Mouse (Mus musculus) embryonic facial prominence, embryonic 15.5 days (tissue): ENCODE data around the gene Fam117b. TPM values are rescaled to one million over a fixed set of nuclear protein-coding genes. Genes with fewer than 3 reads are reported as not detected.

Experiments used
- ATAC-seq: fragments of 200-750 bp; cut with Nextera tagmentation; 2 replicates; pipeline ENCODE4 v1.8.0; 2017; ENCODE audit warnings: low read depth, moderate TSS enrichment; ENCODE audit not compliant: insufficient number of reproducible peaks, low FRiP score, low TSS enrichment
- H3K27ac ChIP-seq: fragments of 300-500 bp; sonication (generic); replicated peaks from 2 replicates; pipeline ENCODE4 v1.5.1; 2015; ENCODE audit warnings: mild to moderate bottlenecking, inconsistent platforms
- H3K27me3 ChIP-seq: fragments of 300-500 bp; sonication (generic); 2 replicates; pipeline ENCODE4 v1.6.1; 2015; ENCODE audit warnings: inconsistent platforms
- H3K36me3 ChIP-seq: fragments of 300-500 bp; sonication (generic); 2 replicates; pipeline ENCODE4 v1.6.1; 2015; ENCODE audit warnings: mild to moderate bottlenecking, inconsistent platforms
- H3K4me1 ChIP-seq: fragments of 300-500 bp; sonication (generic); 2 replicates; pipeline ENCODE4 v1.6.1; 2015; ENCODE audit warnings: inconsistent platforms
- H3K4me2 ChIP-seq: fragments of 300-500 bp; sonication (generic); replicated peaks from 2 replicates; pipeline ENCODE4 v1.6.1; 2015; ENCODE audit warnings: mild to moderate bottlenecking, inconsistent platforms
- H3K4me3 ChIP-seq: fragments of 300-500 bp; sonication (generic); replicated peaks from 2 replicates; pipeline ENCODE4 v1.5.1; 2015; ENCODE audit warnings: mild to moderate bottlenecking, inconsistent platforms
- H3K9ac ChIP-seq: fragments of 300-500 bp; sonication (generic); 2 replicates; pipeline ENCODE4 v1.6.1; 2015; ENCODE audit warnings: inconsistent platforms
- H3K9me3 ChIP-seq: fragments of 300-500 bp; sonication (generic); replicated peaks from 2 replicates; pipeline ENCODE4 v1.6.1; 2016; ENCODE audit warnings: inconsistent platforms
- WGBS: fragments of 180-500 bp; shearing (Covaris S2); methylation state at CpG from one replicate; pipeline ENCODE4 v1.1.7; 2015; 5-methylcytosine and 5-hydroxymethylcytosine counted together
- polyA plus RNA-seq: library from polyadenylated mRNA; unstranded; fragments of >200 nt; fragmentation: Nextera tagmentation; extraction: Ambion mirVana; gene quantifications from 2 replicates; pipeline ENCODE4 v1.2.1, GENCODE M21; 2015

Fam117b gene
- polyA plus RNA-seq = 9.4 and 10.1 TPM in 2 replicates

GRCm38 (mm10) chr1:59912413-59913157 lies at the start of gene Fam117b:
Gene Fam117b (plus strand): TSS chr1:59913006.
- Histone ChIP-seq H3K9me3 (no peaks in the 10 kb centered on the region), H3K4me3 (peak within 1 kb of the TSS; percentile 97), H3K4me1 (peaks cover 25% of the 10 kb centered on the region), H3K27me3 (no peaks in the 10 kb centered on the region), H3K27ac (peak within 1 kb of the TSS; percentile 91), H3K4me2 (peak within 1 kb of the TSS; percentile 64), H3K36me3 (no peaks in the 10 kb centered on the region), H3K9ac (peak within 1 kb of the TSS; percentile 92)
- peak; percentile 97 for ATAC-seq
- WGBS = under 1% methylated on average over 67 of the region's 72 CpGs

DNA sequence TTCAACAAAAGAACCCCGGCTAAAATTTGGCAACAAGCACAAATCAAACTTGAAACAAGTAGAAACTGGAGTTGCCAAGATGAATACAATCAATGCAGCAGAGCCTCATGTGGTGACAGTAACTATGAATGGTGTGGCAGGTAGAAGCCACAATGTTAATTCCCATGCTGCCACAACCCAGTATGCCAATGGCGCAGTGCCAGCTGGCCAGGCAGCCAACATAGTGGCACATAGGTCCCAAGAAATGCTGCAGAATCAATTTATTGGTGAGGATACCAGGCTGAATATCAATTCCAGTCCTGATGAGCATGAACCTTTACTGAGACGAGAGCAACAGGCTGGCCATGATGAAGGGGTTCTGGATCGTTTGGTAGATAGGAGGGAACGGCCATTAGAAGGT lies 44.8 kb upstream of the Fam117b start:
- 94% methylated on average over 5 of the region's 5 CpGs for WGBS
- H3K9me3 ChIP-seq = no peaks in the 10 kb centered on the region
- no peak overlapping the region for H3K27ac ChIP-seq
- H3K4me1 ChIP-seq = no peaks in the 10 kb centered on the region
- H3K4me3 ChIP-seq = no peak overlapping the region
- H3K4me2 ChIP-seq = no peak overlapping the region
- no peak overlapping the region for H3K9ac ChIP-seq
- peaks cover 51% of the 10 kb centered on the region for H3K36me3 ChIP-seq
- ATAC-seq = no peak
- no peaks in the 10 kb centered on the region for H3K27me3 ChIP-seq

DNA sequence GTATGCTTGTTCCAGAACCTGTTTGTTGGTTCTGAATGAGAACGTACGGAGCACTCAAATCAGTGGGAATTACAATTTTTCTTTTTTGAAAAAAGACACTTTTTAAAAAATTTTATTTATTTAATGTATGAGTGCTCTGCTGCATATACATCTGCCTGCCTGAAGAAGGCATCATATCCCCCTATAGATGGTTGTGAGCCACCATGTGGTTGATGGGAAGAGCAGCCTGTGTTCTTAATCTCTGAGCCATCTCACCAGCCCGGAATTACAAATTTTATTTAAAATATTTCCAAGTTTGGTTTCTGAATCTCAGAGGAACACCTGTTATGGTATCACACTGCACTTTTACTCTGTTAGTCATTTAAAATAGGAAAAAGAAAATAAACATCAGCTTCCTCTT lies 38.8 kb upstream of the Fam117b start:
- no peak overlapping the region for H3K9ac ChIP-seq
- H3K27me3 ChIP-seq = no peaks in the 10 kb centered on the region
- no peak overlapping the region for H3K4me2 ChIP-seq
- WGBS = 70% methylated on average over 3 of the region's 3 CpGs
- no peaks in the 10 kb centered on the region for H3K9me3 ChIP-seq
- H3K4me3 ChIP-seq = no peak overlapping the region
- no peak for ATAC-seq
- peaks cover 17% of the 10 kb centered on the region for H3K36me3 ChIP-seq
- H3K27ac ChIP-seq = no peak overlapping the region
- H3K4me1 ChIP-seq = no peaks in the 10 kb centered on the region

DNA sequence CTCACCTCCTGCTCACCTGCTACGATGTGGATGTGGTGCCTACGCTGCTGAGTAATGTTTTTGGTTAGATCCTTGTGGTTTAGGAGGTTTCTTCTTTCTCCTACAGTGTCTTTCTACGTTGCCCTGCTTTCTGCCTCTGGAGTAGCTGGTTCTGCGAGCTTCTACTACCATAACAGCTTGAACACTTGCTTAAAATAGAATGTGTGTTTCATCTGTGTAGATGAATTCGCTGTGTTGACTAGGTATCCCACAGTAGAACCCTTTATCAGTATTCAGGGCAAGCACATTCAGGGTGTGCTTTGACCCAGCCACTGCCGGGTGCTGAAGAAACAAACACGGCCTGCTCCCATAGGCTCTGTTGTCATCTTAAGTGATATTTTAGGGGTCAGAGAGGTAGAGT lies 34.7 kb upstream of the Fam117b start:
- H3K4me1 ChIP-seq = no peaks in the 10 kb centered on the region
- no peak overlapping the region for H3K27ac ChIP-seq
- H3K36me3 ChIP-seq = peaks cover 14% of the 10 kb centered on the region; the same call in 1 of the 2 replicates
- H3K4me3 ChIP-seq = no peak overlapping the region
- ATAC-seq = no peak
- H3K9me3 ChIP-seq = no peaks in the 10 kb centered on the region
- 85% methylated on average over 7 of the region's 7 CpGs for WGBS
- H3K27me3 ChIP-seq = no peaks in the 10 kb centered on the region
- H3K4me2 ChIP-seq = no peak overlapping the region
- H3K9ac ChIP-seq = no peak overlapping the region

DNA sequence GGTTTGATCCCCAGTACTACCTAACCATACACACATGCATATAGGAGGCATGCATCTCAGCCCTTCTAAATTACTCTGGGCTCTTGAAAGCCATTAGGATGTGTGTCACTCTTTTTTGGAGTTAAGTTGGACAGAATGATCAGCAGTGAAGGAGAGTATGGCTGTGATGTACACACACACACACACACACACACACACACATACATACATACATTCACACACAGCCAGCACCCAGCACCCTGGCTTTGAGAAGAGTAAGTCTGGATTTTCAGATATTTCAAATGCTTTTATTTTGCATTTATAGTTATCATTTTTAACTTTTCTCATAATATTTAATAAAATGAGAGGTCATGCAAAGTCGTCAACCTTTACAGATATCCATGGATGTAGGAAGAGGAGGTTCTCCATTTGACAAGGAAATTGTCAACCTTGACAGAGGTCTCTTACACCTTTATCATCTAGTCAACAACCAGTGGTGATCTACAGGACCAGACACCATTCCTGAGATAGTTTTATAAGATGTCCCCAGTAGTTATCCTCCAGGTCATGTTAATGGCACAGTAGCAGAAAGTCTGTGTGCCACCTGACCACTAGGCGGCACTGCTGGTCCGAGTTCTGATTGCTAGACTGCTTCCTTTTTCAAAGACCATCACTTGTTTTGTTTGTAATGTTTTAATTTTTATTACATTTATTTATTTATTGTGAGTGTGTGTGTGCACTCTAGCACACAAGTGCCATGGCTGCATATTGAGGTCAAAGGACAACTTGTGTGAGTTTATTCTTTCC lies 29.3 kb upstream of the Fam117b start:
- H3K4me1 ChIP-seq = peaks cover 5% of the 10 kb centered on the region; the same call in 1 of the 2 replicates
- no peak overlapping the region for H3K9ac ChIP-seq
- no peaks in the 10 kb centered on the region for H3K27me3 ChIP-seq
- peaks cover 11% of the 10 kb centered on the region; the same call in 1 of the 2 replicates for H3K36me3 ChIP-seq
- no peak overlapping the region for H3K27ac ChIP-seq
- H3K9me3 ChIP-seq = no peaks in the 10 kb centered on the region
- H3K4me2 ChIP-seq = no peak overlapping the region
- 32% methylated on average over 3 of the region's 3 CpGs for WGBS
- ATAC-seq = 0 out of 2 replicates have a peak, but pooled peaks have one; percentile 21
- no peak overlapping the region for H3K4me3 ChIP-seq

DNA sequence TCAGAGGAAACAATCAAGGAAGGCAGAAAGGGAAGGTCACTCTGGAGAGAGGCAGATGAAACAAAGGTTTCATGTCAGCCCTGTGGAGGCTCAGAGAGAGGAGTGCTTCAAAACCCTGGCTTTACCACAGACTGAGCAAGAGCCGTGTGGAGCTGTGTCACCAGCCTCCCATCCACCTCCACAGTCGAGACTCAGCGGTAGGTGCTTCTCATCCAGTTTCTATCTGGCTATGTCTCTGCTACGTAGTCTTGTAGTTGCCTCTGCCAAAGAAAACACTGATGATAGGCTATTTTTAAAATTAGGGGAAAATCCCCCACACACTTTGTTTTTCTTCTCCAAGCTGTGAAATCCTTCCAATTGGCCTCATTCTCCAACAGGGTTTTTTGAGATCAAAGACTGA lies 25.9 kb upstream of the Fam117b start:
- no peak overlapping the region for H3K9ac ChIP-seq
- WGBS = 43% methylated on average over 4 of the region's 4 CpGs
- no peak overlapping the region for H3K27ac ChIP-seq
- no peak for ATAC-seq
- H3K9me3 ChIP-seq = no peaks in the 10 kb centered on the region
- peaks cover 5% of the 10 kb centered on the region; the same call in 1 of the 2 replicates for H3K4me1 ChIP-seq
- H3K36me3 ChIP-seq = no peaks in the 10 kb centered on the region
- H3K27me3 ChIP-seq = no peaks in the 10 kb centered on the region
- H3K4me3 ChIP-seq = no peak overlapping the region
- no peak overlapping the region for H3K4me2 ChIP-seq

DNA sequence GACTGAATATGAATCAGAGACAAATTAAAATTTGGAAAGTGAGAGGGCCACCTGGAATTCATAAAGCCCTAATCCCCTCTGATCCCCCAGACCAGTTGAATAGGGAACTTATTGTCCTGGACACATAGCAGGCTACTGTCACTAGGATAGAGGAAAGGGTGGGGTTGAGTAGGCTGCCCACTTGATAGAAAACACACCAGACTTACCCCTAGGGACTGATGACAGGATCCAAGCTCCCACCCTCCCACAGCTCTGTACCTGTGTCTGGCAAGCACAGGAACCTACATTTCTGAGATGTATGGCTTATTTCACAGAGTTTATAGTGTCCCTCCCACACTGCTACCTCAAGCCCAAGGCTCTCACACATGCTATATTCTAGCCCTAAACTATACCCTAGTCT lies 24.8 kb upstream of the Fam117b start:
- no peak for ATAC-seq
- no peak overlapping the region for H3K27ac ChIP-seq
- no peak overlapping the region for H3K4me2 ChIP-seq
- no peaks in the 10 kb centered on the region for H3K36me3 ChIP-seq
- H3K9ac ChIP-seq = no peak overlapping the region
- no peak overlapping the region for H3K4me3 ChIP-seq
- H3K27me3 ChIP-seq = no peaks in the 10 kb centered on the region
- peaks cover 5% of the 10 kb centered on the region; the same call in 1 of the 2 replicates for H3K4me1 ChIP-seq
- no peaks in the 10 kb centered on the region for H3K9me3 ChIP-seq

GRCm38 (mm10) chr1:59891185-59891584 lies 21.6 kb upstream of the Fam117b start:
- 78% methylated on average over 4 of the region's 4 CpGs for WGBS
- Histone ChIP-seq H3K36me3 (no peaks in the 10 kb centered on the region), H3K27me3 (no peaks in the 10 kb centered on the region), H3K9ac (no peak overlapping the region), H3K4me3 (no peak overlapping the region), H3K27ac (no peak overlapping the region), H3K4me1 (peaks cover 12% of the 10 kb centered on the region; the same call in 1 of the 2 replicates), H3K9me3 (no peaks in the 10 kb centered on the region), H3K4me2 (no peak overlapping the region)
- no peak for ATAC-seq

GRCm38 (mm10) chr1:59892777-59893176 lies 20.0 kb upstream of the Fam117b start:
- 84% methylated on average over 8 of the region's 8 CpGs for WGBS
- no peaks in the 10 kb centered on the region for H3K9me3 ChIP-seq
- no peak overlapping the region for H3K9ac ChIP-seq
- H3K27me3 ChIP-seq = no peaks in the 10 kb centered on the region
- H3K4me3 ChIP-seq = no peak overlapping the region
- no peaks in the 10 kb centered on the region for H3K36me3 ChIP-seq
- H3K27ac ChIP-seq = no peak overlapping the region
- no peak overlapping the region for H3K4me2 ChIP-seq
- ATAC-seq = no peak
- peaks cover 7% of the 10 kb centered on the region; the same call in 1 of the 2 replicates for H3K4me1 ChIP-seq

DNA sequence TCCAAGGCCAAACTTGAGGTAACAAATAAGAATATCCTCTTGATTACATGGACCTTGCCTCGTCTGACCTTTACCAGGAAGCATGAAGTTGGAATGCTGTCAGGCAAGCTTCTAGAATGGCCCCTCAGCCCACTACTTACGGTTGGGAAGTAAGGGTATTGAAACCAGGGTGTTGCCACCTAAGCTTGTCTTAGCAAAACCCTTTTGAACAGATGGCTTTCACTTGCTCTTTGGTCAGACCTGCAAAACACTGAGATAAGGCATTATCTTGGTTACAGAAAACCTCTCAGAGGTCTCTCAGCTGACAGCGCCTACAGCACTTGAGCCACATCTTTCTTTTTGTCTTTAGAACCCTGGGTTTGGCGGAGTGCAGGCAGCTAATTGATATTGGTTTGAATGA lies 18.8 kb upstream of the Fam117b start:
- Histone ChIP-seq H3K4me2 (no peak overlapping the region), H3K27ac (no peak overlapping the region), H3K27me3 (no peaks in the 10 kb centered on the region), H3K9me3 (no peaks in the 10 kb centered on the region), H3K4me3 (no peak overlapping the region), H3K9ac (no peak overlapping the region), H3K36me3 (no peaks in the 10 kb centered on the region), H3K4me1 (peaks cover 7% of the 10 kb centered on the region; the same call in 1 of the 2 replicates)
- 74% methylated on average over 4 of the region's 4 CpGs for WGBS
- ATAC-seq = no peak

GRCm38 (mm10) chr1:59895456-59895855 lies 17.4 kb upstream of the Fam117b start:
- 22% methylated on average over 4 of the region's 4 CpGs for WGBS
- H3K9me3 ChIP-seq = no peaks in the 10 kb centered on the region
- peak; percentile 54; the same call in 1 of the 2 replicates for ATAC-seq
- H3K9ac ChIP-seq = no peak overlapping the region
- no peak overlapping the region for H3K27ac ChIP-seq
- H3K4me3 ChIP-seq = no peak overlapping the region
- H3K36me3 ChIP-seq = no peaks in the 10 kb centered on the region
- H3K27me3 ChIP-seq = no peaks in the 10 kb centered on the region
- no peak overlapping the region for H3K4me2 ChIP-seq
- H3K4me1 ChIP-seq = peaks cover 7% of the 10 kb centered on the region
